Mouse (Mus musculus) hindbrain, embryonic 11.5 days (tissue): Measurements from ENCODE around the gene Snapin. TPM values are rescaled to one million over a fixed set of nuclear protein-coding genes. Genes with fewer than 3 reads are reported as not detected.
A peak's percentile ranks its signal among the peaks of the same experiment; 100 is the strongest.

Experiments used
- ATAC-seq: fragments of 200-750 bp; cut with Nextera tagmentation; 2 replicates; pipeline ENCODE4 v1.8.0; 2017; ENCODE audit warnings: mild to moderate bottlenecking, moderate TSS enrichment, moderate library complexity; ENCODE audit not compliant: low FRiP score
- DNase-seq: peaks from one replicate; pipeline ENCODE4 v3.0.0-alpha.2; 2015; ENCODE audit warnings: low spot score
- H3K27ac ChIP-seq: fragments of 300-500 bp; sonication (generic); 2 replicates; pipeline ENCODE4 v1.5.1; 2014; ENCODE audit warnings: mild to moderate bottlenecking, low read depth, low read length
- H3K27me3 ChIP-seq: fragments of 300-500 bp; sonication (generic); 2 replicates; pipeline ENCODE4 v1.6.1; 2014; ENCODE audit warnings: mild to moderate bottlenecking, low read length, moderate library complexity, mixed read lengths; ENCODE audit not compliant: control insufficient read depth, insufficient read depth
- H3K36me3 ChIP-seq: fragments of 300-500 bp; sonication (generic); 2 replicates; pipeline ENCODE4 v1.6.1; 2014; ENCODE audit warnings: mild to moderate bottlenecking, low read length, moderate library complexity, mixed read lengths; ENCODE audit not compliant: control insufficient read depth, insufficient read depth
- H3K4me1 ChIP-seq: fragments of 300-500 bp; sonication (generic); replicated peaks from 2 replicates; pipeline ENCODE4 v1.6.1; 2014; ENCODE audit warnings: low read length, mixed read lengths; ENCODE audit not compliant: control insufficient read depth, insufficient read depth
- H3K4me2 ChIP-seq: fragments of 300-500 bp; sonication (generic); replicated peaks from 2 replicates; pipeline ENCODE4 v1.6.1; 2014; ENCODE audit warnings: mild to moderate bottlenecking, low read depth, low read length
- H3K4me3 ChIP-seq: fragments of 300-500 bp; sonication (generic); 2 replicates; pipeline ENCODE4 v1.5.1; 2014; ENCODE audit warnings: low read depth, low read length
- H3K9ac ChIP-seq: fragments of 300-500 bp; sonication (generic); 2 replicates; pipeline ENCODE4 v1.6.1; 2014; ENCODE audit warnings: low read depth, low read length
- H3K9me3 ChIP-seq: fragments of 300-500 bp; sonication (generic); 2 replicates; pipeline ENCODE4 v1.6.1; 2016; ENCODE audit warnings: low read length; ENCODE audit not compliant: control insufficient read depth
- WGBS: fragments of 180-500 bp; shearing (Covaris S2); extraction: QIAGEN DNeasy Blood & Tissue Kit; methylation state at CpG from one replicate; pipeline ENCODE4 v1.1.7; 2014; 5-methylcytosine and 5-hydroxymethylcytosine counted together
- polyA plus RNA-seq: library from polyadenylated mRNA; unstranded; fragments of >200 nt; fragmentation: Nextera tagmentation; extraction: Ambion mirVana; gene quantifications from 2 replicates; pipeline ENCODE4 v1.2.1, GENCODE M21; 2014

Gene Snapin
- 72.3 and 77.9 TPM in 2 replicates for polyA plus RNA-seq

- Histone ChIP-seq H3K4me3 (peak within 1 kb of the TSS; percentile 73), H3K27ac (no peak within 1 kb of the TSS), H3K27me3 (no peaks in the 10 kb centered on the region), H3K4me2 (peak within 1 kb of the TSS; percentile 49), H3K9me3 (no peaks in the 10 kb centered on the region), H3K9ac (peak within 1 kb of the TSS; percentile 81), H3K4me1 (0 out of 2 replicates have a peak, but pooled peaks cover 3% of the 10 kb centered on the region), H3K36me3 (peaks cover 14% of the 10 kb centered on the region)
- ATAC-seq (peak; percentile 97), DNase-seq (peak; percentile 96)
- 1% methylated on average over 37 of the region's 37 CpGs for WGBS
Measured at GRCm38 (mm10) chr3:90490696-90491256, at the start of gene Snapin. TSS of gene Snapin (minus strand) at chr3:90491033.

GRCm38 (mm10) chr3:90537905-90538296, 47.1 kb upstream of the Snapin start:
- no peak for DNase-seq
- H3K36me3 ChIP-seq: no peaks in the 10 kb centered on the region
- H3K4me3 ChIP-seq: no peak overlapping the region
- 80% methylated on average over 4 of the region's 5 CpGs for WGBS
- ATAC-seq: no peak
- no peak overlapping the region for H3K27ac ChIP-seq
- H3K27me3 ChIP-seq: no peaks in the 10 kb centered on the region
- no peak overlapping the region for H3K4me2 ChIP-seq
- H3K9me3 ChIP-seq: no peaks in the 10 kb centered on the region
- no peak overlapping the region for H3K9ac ChIP-seq
- no peaks in the 10 kb centered on the region for H3K4me1 ChIP-seq

GRCm38 (mm10) chr3:90537141-90537904, 46.5 kb upstream of the Snapin start, which contains the start of gene S100a16:
TSS of gene S100a16 (plus strand) at chr3:90537254.
- no peaks in the 10 kb centered on the region for H3K27me3 ChIP-seq
- WGBS: 41% methylated on average over 10 of the region's 10 CpGs
- no peaks in the 10 kb centered on the region for H3K4me1 ChIP-seq
- no peak within 1 kb of the TSS for H3K4me3 ChIP-seq
- no peaks in the 10 kb centered on the region for H3K36me3 ChIP-seq
- no peak within 1 kb of the TSS for H3K9ac ChIP-seq
- ATAC-seq: no peak
- H3K27ac ChIP-seq: no peak within 1 kb of the TSS
- no peaks in the 10 kb centered on the region for H3K9me3 ChIP-seq
- DNase-seq: no peak
- H3K4me2 ChIP-seq: no peak within 1 kb of the TSS

GRCm38 (mm10) chr3:90535446-90535845, 44.6 kb upstream of the Snapin start:
- 50% methylated on average over 1 of the region's 1 CpGs for WGBS
- H3K4me1 ChIP-seq: no peaks in the 10 kb centered on the region
- no peaks in the 10 kb centered on the region for H3K9me3 ChIP-seq

GRCm38 (mm10) chr3:90531713-90532112, 40.9 kb upstream of the Snapin start:
- Histone ChIP-seq H3K4me3 (no peak overlapping the region), H3K9me3 (no peaks in the 10 kb centered on the region), H3K4me1 (no peaks in the 10 kb centered on the region), H3K4me2 (no peak overlapping the region), H3K27ac (no peak overlapping the region), H3K27me3 (no peaks in the 10 kb centered on the region), H3K9ac (no peak overlapping the region), H3K36me3 (no peaks in the 10 kb centered on the region)
- WGBS: 68% methylated on average over 5 of the region's 5 CpGs
- DNase-seq: no peak
- no peak for ATAC-seq

More at GRCm38 (mm10) chr3:90535446-90535845, 44.6 kb upstream of the Snapin start:
- ATAC-seq: no peak
- Histone ChIP-seq H3K36me3 (no peaks in the 10 kb centered on the region), H3K4me3 (no peak overlapping the region), H3K27ac (no peak overlapping the region), H3K9ac (no peak overlapping the region), H3K27me3 (no peaks in the 10 kb centered on the region), H3K4me2 (no peak overlapping the region)
- DNase-seq: no peak

- no peaks in the 10 kb centered on the region for H3K9me3 ChIP-seq
- H3K36me3 ChIP-seq: no peaks in the 10 kb centered on the region
- no peak overlapping the region for H3K27ac ChIP-seq
- H3K4me3 ChIP-seq: no peak overlapping the region
- H3K4me1 ChIP-seq: no peaks in the 10 kb centered on the region
- ATAC-seq (no peak), DNase-seq (no peak)
- 87% methylated on average over 7 of the region's 7 CpGs for WGBS
- no peaks in the 10 kb centered on the region for H3K27me3 ChIP-seq
- no peak overlapping the region for H3K4me2 ChIP-seq
- no peak overlapping the region for H3K9ac ChIP-seq
Measured at GRCm38 (mm10) chr3:90527291-90527873, 36.5 kb upstream of the Snapin start.

- H3K36me3 ChIP-seq: no peaks in the 10 kb centered on the region
- H3K27me3 ChIP-seq: no peaks in the 10 kb centered on the region
- H3K4me2 ChIP-seq: no peak within 1 kb of the TSS
- H3K4me3 ChIP-seq: no peak within 1 kb of the TSS
- H3K9ac ChIP-seq: no peak within 1 kb of the TSS
- DNase-seq: no peak
- ATAC-seq: no peak
- H3K4me1 ChIP-seq: no peaks in the 10 kb centered on the region
- WGBS: 75% methylated on average over 5 of the region's 5 CpGs
- no peak within 1 kb of the TSS for H3K27ac ChIP-seq
- H3K9me3 ChIP-seq: no peaks in the 10 kb centered on the region
Measured at GRCm38 (mm10) chr3:90526580-90526979, 35.7 kb upstream of the Snapin start, which contains the start of gene S100a14. TSS of gene S100a14 (plus strand) at chr3:90526856.

GRCm38 (mm10) chr3:90526076-90526475, 35.2 kb upstream of the Snapin start:
- ATAC-seq: no peak
- Histone ChIP-seq H3K27me3 (no peaks in the 10 kb centered on the region), H3K9me3 (no peaks in the 10 kb centered on the region), H3K4me3 (no peak overlapping the region), H3K27ac (no peak overlapping the region), H3K36me3 (no peaks in the 10 kb centered on the region), H3K4me2 (no peak overlapping the region), H3K4me1 (no peaks in the 10 kb centered on the region), H3K9ac (no peak overlapping the region)
- WGBS: 87% methylated on average over 2 of the region's 2 CpGs
- DNase-seq: no peak
